Mouse (Mus musculus) monocyte, adult 5-6 weeks (primary cell): ENCODE data around the gene Filip1. TPM values are rescaled to one million over a fixed set of nuclear protein-coding genes. Genes with fewer than 3 reads are reported as not detected.

ENCODE experiments used
- ATAC-seq: fragments of 153-309, 156-312 bp; replicated peaks from 2 replicates; pipeline ENCODE4 v1.8.0; 2017; ENCODE audit warnings: mild to moderate bottlenecking; ENCODE audit not compliant: low TSS enrichment, insufficient number of reproducible peaks, severe bottlenecking, poor library complexity, low FRiP score
- total RNA-seq: library from RNA; stranded (forward); fragments of 200-1000, 200-491, 200-594 nt; gene quantifications from 3 replicates; pipeline ENCODE4 v1.2.3, GENCODE M21; 2017

Gene Filip1
- total RNA-seq, 1 experiment from 2014 or later: not detected

- no peak for ATAC-seq
Observed at GRCm38 (mm10) chr9:79921701-79922492, 90.8 kb downstream of the Filip1 start.

DNA sequence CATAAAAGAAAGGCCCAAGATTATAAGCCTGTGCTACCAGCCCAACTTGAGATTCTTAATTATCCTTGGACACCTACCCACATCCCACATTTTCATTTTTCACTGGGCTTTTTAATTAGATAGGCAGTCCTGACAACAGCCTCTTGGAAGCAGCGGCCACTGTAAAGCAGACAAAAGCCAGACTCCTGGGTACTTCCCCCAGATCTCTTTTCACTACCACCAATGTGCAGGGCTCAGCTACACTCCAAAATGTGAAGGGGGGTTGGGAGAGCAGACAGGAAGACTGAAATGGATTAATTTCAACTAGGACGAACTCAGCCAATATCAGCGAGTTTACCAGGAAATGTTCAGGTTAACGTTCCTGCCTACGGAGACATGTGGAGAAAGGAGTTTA is 92.1 kb downstream of the Filip1 start:
- no peak for ATAC-seq

GRCm38 (mm10) chr9:79919750-79920539 is 92.7 kb downstream of the Filip1 start:
- no peak for ATAC-seq

- peak; percentile 86 for ATAC-seq
Observed at GRCm38 (mm10) chr9:79919303-79919721, 93.3 kb downstream of the Filip1 start.

- ATAC-seq: no peak
Observed at GRCm38 (mm10) chr9:79918325-79919117, 94.1 kb downstream of the Filip1 start.

DNA sequence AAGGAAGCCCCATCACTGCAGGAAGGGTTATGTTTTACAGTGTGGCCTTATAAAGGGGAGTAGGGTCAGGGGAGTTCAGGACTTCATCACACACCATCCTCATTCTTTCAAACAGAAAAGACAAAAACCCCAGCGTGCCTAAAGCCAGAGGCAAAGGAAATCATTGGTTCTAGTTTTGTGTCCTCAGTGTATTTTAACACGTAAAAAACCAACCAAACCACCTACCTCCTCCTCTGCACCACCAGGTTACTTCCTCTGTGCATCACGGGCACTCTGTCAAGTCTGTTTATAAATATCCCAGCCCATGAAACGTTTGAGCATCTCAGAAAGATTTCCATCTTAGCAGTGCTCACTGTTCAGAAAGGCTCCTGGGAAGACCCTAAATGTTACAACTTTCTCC is 98.4 kb downstream of the Filip1 start:
- no peak for ATAC-seq

GRCm38 (mm10) chr9:79912971-79913370 is 99.7 kb downstream of the Filip1 start:
- ATAC-seq: no peak

- ATAC-seq: no peak
Observed at GRCm38 (mm10) chr9:79910166-79910565, 102.5 kb downstream of the Filip1 start.

- no peak for ATAC-seq
Observed at GRCm38 (mm10) chr9:79898815-79899214, 113.8 kb downstream of the Filip1 start.

DNA sequence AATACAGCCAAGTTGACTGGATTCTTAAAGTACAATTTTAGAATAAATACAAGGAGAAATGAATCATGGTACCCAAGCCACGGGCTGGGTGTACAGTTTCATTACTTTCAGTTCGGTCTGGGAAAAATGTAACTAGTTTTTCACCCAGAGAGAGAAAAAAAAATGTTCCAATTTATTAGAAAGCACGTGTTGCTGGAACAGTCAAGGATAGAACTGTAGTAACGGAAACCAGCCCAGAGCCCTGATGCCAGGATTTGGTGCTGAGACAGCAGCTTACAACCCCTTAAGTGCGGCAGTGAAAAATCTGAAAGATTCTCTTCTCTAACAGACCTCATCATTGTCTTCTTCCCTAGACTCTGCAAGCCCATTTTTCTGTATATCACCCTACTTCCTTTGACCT is 118.0 kb downstream of the Filip1 start:
- no peak for ATAC-seq

- ATAC-seq: no peak
Observed at GRCm38 (mm10) chr9:79893841-79894612, 118.6 kb downstream of the Filip1 start.

DNA sequence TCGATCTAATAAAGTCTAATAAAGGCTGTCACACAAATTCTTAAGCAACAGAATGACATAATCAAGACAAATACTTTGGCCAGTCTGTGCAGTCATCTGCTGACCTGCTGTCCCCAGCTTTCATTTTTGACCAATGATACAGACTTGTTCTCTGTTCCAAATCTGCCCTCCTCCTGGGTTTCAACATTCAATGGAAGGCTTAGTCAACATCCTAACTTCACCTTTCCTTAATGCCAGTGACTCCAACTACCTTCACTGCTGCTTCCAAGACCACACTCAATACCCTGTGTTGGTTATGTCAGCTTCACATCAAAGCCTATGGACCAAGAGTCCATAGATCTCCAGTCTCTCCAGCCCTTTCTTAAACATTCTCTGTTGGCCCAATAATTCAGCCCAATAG is 120.5 kb downstream of the Filip1 start:
- no peak for ATAC-seq

GRCm38 (mm10) chr9:79890488-79890887 is 122.2 kb downstream of the Filip1 start:
- no peak for ATAC-seq

DNA sequence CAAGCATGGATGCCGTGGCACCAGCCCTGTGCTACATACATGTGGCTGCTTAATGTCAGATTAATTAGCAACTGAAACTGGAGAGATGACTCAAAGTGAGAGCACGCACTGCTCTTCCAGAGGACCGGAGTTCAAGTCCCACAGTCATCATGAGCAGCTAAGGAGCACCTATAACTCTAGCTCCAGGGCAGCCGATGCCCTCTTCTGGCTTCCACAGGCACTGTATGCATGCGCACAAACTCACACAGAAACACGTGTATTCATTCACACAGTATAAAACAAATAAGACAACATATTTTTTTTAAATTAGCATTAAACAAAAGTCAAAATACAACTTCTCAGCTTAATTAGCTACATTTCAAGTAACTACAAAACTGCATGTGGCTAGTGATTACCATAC is 123.5 kb downstream of the Filip1 start:
- no peak for ATAC-seq

DNA sequence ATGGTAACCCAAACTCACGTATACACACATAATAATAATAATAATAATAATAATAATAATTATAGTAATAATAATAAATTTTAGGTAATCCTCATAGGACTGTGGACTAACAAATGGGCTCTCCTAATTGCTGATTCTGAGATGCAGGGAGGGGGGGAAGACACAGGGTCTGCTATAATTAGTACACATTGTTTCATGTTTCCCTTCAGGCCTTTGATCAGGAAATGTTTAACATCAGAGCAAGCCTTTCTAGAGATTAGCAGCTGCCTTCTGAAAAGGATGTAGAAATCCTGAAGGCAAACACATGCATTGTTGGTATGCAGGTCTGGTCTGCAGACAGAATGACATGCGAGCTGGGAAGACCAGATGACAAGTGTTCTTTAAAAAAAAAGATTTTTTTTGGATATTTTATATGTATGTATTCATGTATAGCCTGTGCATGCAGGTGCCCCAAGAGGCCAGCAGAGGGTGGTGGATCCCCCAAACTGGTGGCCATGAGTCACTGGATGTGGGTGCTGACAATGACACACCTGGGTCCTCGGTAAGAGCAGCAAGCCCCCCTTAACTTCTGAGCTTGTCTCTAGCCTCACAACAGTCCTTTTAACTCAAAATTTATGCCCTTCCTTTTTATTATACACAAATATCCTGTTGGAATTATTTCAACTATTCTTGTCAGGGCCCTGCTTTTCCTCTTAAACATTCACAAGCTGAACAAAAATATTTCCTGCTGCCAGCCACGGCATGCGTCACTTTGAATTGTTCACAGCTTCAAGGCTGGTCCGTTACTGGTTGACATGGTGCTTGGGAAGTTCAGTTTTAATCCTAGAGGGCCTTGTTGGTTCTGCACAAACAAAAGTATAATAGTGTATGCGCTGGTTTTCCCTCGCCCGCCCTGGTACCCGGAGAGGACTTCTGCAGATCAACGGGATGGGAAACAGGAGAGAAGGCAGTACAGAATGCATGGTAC is 127.1 kb downstream of the Filip1 start:
- no peak for ATAC-seq

DNA sequence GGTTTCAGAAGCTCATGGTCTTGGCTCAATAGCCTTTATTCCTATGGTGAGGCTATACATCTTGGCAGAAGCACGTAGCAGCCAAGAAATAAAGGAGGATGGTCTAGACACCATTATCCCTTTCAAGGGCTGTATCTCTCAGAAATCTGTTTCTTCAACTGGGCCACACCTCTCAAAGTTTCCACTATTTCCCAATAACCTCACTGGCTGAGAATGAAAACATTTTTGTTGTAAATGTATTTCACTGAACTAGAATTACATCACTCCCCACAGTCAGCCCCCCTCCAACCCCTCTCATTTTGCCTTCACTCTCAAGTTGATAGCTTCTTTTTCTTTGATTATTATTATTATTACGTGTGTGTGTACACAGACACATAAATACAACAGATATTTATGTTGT is 129.5 kb downstream of the Filip1 start:
- no peak for ATAC-seq

GRCm38 (mm10) chr9:79880031-79880430 is 132.6 kb downstream of the Filip1 start:
- no peak for ATAC-seq
